Mouse (Mus musculus) heart, adult 9 months (tissue): ENCODE results near the gene Slc22a12.

Experiments
- DNase-seq, 2 experiments: peaks; one replicate each; pipeline ENCODE4 v3.0.0; 2022; ENCODE audit warnings: low spot score in 2 of 2

Gene Slc22a12

GRCm38 (mm10) chr19:6516153-6516552, 26.7 kb downstream of the Slc22a12 start:
- no peak for DNase-seq

- DNase-seq: no peak
Observed at GRCm38 (mm10) chr19:6515448-6515847, 27.4 kb downstream of the Slc22a12 start.

GRCm38 (mm10) chr19:6514940-6515339, 27.9 kb downstream of the Slc22a12 start:
- no peak for DNase-seq

GRCm38 (mm10) chr19:6513389-6514139, 29.3 kb downstream of the Slc22a12 start:
- DNase-seq: no peak

DNA sequence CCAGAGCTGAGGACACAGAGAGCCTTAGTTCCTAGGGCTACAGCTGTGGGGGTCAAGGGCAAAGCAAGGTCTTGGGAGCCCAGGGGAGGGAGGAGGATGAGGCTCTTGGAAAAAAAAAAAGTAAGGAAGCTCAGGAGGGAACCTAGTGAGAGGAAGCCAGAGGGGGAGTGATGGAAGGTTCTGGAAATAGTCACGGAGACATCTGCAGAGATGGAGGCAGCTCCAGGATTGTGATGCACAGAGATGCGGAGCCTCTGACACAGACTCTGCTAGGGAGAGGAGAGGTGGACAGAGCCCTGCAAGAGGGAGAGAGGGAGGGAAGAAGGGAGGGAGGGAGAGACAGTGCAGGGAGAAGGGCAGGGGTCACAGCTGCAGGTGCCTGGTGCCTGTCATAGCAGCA, 32.3 kb downstream of the Slc22a12 start:
- no peak for DNase-seq

- no peak for DNase-seq
Observed at GRCm38 (mm10) chr19:6509881-6510280, 33.0 kb downstream of the Slc22a12 start.

GRCm38 (mm10) chr19:6507393-6507792, 35.4 kb downstream of the Slc22a12 start:
- no peak for DNase-seq

DNA sequence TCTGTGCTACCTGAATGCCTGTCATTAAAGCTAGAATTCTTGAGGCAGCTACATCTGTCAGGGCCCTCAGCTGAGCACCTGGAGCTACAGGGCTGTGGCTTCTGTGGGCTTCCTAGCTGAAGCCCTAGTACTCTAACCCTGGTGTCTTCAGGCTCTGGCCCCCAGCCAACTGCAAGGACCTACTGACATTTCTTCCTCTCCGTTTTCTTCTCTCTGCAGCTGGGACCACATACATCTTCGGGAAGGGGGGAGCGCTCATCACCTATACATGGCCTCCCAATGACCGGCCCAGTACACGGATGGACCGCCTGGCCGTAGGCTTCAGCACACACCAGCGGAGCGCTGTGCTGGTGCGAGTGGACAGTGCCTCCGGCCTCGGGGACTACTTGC, 38.2 kb downstream of the Slc22a12 start:
- no peak for DNase-seq

DNA sequence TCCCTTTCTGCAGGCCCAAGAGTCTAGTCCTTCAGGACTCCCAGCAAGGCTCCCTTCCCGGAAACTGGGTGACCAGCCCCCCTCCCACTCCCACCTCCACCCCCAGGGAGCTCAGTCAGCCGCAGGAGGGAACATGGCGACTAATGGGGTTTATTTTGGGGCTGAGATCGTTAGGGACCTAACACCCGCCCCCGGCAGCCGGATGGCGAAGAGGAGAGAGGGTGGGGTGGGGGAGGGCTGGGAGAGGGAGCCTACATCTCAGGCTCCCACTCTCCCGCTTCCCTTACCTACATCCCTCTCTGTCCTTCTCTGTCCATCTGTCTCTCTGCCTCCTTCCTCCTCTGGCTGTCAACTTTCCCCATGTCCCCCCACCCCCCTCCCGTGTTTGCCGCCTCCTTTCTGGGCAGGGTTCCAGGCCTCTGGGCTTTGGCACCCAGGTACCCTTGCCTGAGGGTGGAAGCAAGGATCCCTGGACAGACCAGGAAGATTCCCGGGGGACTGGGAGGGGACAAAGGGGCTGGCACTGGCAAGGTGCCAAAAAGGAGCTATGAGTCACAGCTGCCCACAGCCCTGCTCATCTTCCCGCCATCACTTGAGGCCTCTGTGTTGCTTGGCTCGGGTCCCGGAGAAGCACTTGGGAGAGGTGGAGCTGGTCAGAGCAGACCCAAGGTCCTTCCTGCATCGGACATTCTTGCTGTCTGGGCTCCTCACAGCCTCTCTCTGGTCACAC, 38.7 kb downstream of the Slc22a12 start:
- no peak for DNase-seq

- peak in 1 of 2 experiments; percentile 19 for DNase-seq
Observed at GRCm38 (mm10) chr19:6502543-6503319, 40.1 kb downstream of the Slc22a12 start.

GRCm38 (mm10) chr19:6502035-6502541, 40.7 kb downstream of the Slc22a12 start:
- peak in 1 of 2 experiments; percentile 28 for DNase-seq

DNA sequence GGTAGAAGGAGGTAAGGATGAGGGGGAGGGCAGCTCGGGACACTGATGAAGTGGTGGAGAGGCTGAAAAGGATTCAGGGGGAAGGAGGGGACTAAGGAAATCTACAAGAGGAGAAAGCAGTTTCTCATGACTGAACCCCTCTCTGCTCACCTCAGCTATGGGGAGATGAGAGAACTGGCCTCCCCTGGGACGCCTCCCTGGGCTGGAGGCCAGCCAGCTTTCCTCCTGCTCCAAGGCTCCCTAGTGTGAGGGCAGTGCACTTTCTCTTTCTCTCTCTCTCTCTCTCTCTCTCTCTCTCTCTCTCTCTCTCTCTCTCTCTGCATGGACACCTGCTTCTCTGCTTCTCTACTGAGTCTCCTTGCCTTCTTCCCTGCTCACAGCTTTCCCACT, 42.2 kb downstream of the Slc22a12 start:
- DNase-seq: no peak

GRCm38 (mm10) chr19:6499860-6500635, 42.8 kb downstream of the Slc22a12 start:
- no peak for DNase-seq

GRCm38 (mm10) chr19:6498350-6499131, 44.3 kb downstream of the Slc22a12 start:
- no peak for DNase-seq

DNA sequence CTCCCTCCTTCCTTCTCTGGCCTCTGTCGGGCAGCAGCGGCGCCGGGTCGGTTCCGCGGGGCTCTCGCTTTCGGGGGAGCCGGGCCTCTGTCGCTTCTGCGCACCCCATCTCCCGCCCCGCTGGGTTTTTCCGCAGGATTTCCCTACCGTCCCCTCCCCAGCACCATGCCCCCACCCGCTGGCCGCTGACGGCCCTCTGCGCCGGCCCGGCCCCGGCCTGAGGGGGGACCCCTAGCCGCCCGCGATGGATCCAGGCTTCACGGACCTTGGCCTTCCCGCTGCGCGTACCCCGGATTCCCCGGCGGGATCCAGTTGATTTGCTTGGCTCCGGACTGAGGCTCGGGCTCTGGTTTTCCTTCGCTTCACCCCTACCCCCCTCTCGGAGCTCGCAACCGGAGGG, 45.0 kb downstream of the Slc22a12 start:
- no peak for DNase-seq

GRCm38 (mm10) chr19:6497150-6497801, 45.6 kb downstream of the Slc22a12 start:
- DNase-seq: peak in 1 of 2 experiments; percentile 14

GRCm38 (mm10) chr19:6496462-6497149, 46.2 kb downstream of the Slc22a12 start:
- DNase-seq: no peak

DNA sequence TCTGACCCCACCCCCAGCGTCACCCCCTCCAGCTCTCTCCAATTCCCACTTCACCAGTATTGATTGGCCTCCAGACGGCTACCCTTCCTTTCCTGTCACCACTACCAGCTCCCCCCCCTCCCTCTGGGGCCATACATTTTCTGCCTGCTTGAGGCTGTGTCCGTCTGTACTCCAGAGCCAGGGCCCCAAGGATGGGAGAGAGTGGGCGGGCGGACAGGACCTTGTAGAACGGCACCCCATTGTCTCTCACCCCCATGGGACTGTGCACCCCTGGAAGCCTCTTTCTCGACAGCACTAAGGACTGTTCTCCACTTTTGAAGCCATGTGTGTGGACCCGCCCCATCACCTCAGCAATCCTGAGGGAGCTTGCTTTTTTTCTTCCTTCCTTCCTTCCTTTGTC, 47.1 kb downstream of the Slc22a12 start:
- DNase-seq: no peak

GRCm38 (mm10) chr19:6494504-6495170, 48.2 kb downstream of the Slc22a12 start:
- DNase-seq: no peak
